Mouse (Mus musculus): Measurements from ENCODE around the gene Pxylp1.

DNA sequence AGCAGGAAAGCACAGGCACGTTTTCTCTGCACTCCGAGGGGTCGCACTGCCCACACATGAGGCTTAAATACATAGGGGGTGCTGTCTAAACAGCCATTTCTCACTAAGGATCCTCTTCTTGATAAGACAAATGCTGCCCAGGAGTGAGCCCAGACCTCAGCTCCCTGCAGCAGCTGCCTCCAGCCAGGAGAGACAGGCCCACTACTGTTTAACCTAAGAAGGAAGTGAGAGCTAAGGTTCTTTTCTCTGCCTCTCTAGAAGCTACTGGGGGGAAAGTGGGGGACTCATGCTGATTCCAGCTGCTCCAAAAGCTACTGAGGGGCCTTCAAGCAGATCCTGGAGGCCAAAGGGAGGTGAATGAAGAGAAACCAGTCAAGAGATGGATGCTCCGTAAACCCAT is 16.8 kb downstream of the Pxylp1 start:
- no peak for TF ChIP-seq CTCF (IDR thresholded peaks at IDR 0.05; ENCODE audit: extremely low read depth, insufficient read depth, insufficient read length, insufficient replicate concordance)
- no peak for TF ChIP-seq POLR2A (IDR thresholded peaks at IDR 0.05; ENCODE audit: low read depth, low read length)

Measured in spleen, adult 2 months (tissue).